Mouse (Mus musculus): Measurements from ENCODE around the gene Rab3d.

- TF ChIP-seq CTCF (IDR thresholded peaks at IDR 0.05; ENCODE audit: borderline replicate concordance, extremely low read depth, insufficient read depth, insufficient read length) (no peak), POLR2A (IDR thresholded peaks at IDR 0.05; ENCODE audit: borderline replicate concordance, extremely low read depth, insufficient read depth, insufficient read length, poor library complexity, severe bottlenecking) (no peak)
Measured at GRCm38 (mm10) chr9:21948146-21948545, 30.2 kb upstream of the Rab3d start.

Measured in brain, embryonic 14.5 days (tissue).